Mouse (Mus musculus) liver, embryonic 14.5 days (tissue): ENCODE data around the gene Chrng.

Experiments
- CTCF ChIP-seq: IDR thresholded peaks from 2 replicates; pipeline ENCODE4 v1.5.1; 2016; ENCODE audit warnings: antibody characterized with exemption, low read depth, control low read depth
- EP300 ChIP-seq: IDR thresholded peaks from 2 replicates; pipeline ENCODE4 v1.6.1; 2016; ENCODE audit warnings: antibody characterized with exemption, low read depth

DNA sequence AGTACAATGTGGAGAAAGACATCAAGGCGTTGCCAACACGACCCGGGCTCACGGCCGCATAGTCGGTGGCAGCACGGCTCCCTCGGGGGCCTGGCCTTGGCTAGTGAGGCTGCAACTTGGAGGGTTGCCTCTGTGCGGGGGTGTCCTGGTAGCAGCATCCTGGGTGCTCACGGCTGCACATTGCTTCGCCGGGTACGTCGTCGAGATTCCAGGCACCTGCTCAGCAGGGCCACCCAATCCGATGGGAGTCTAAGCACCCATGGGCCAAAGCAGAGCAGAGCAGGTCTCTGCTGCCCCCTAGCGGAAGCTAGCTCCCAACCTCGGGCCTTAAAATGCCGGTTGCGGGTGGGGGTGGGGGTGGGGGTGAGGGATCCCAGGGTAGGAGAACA lies 19.7 kb upstream of the Chrng start:
- TF ChIP-seq CTCF (peak; percentile 84), EP300 (no peak)
